Mouse (Mus musculus) cerebellum, adult 11-12 months (tissue): ENCODE measurements around the gene Spice1.

Source experiments
- DNase-seq: peaks from one replicate; pipeline ENCODE4 v3.0.0; 2022

The Spice1 gene

GRCm38 (mm10) chr16:44347071-44347901 is at the start of gene Spice1:
Gene Spice1, plus strand, starts transcription at chr16:44347121.
- peak; percentile 90 for DNase-seq

- no peak for DNase-seq
These were observed 47.4 kb upstream of the Spice1 start for GRCm38 (mm10) chr16:44299438-44300093.

- DNase-seq, result no peak
These were observed 44.6 kb upstream of the Spice1 start for GRCm38 (mm10) chr16:44302126-44302892.

- no peak for DNase-seq
These were observed 43.1 kb upstream of the Spice1 start for GRCm38 (mm10) chr16:44303822-44304221.

- DNase-seq, result no peak
These were observed 41.3 kb upstream of the Spice1 start for GRCm38 (mm10) chr16:44305606-44306005.

- no peak for DNase-seq
These were observed 33.5 kb upstream of the Spice1 start for GRCm38 (mm10) chr16:44313422-44313821.

GRCm38 (mm10) chr16:44316350-44316749 is 30.6 kb upstream of the Spice1 start:
- DNase-seq, result no peak

- no peak for DNase-seq
These were observed 26.7 kb upstream of the Spice1 start for GRCm38 (mm10) chr16:44320232-44320631.

- no peak for DNase-seq
These were observed 18.3 kb upstream of the Spice1 start for GRCm38 (mm10) chr16:44328644-44329043.

- peak; percentile 35 for DNase-seq
These were observed 16.3 kb upstream of the Spice1 start for GRCm38 (mm10) chr16:44330657-44331056.

- DNase-seq, result peak; percentile 56
These were observed 15.8 kb upstream of the Spice1 start for GRCm38 (mm10) chr16:44331154-44331553.

- no peak for DNase-seq
These were observed 15.3 kb upstream of the Spice1 start for GRCm38 (mm10) chr16:44331671-44331994.

- peak; percentile 58 for DNase-seq
These were observed 14.7 kb upstream of the Spice1 start for GRCm38 (mm10) chr16:44331995-44332860.

GRCm38 (mm10) chr16:44332861-44333284 is 14.0 kb upstream of the Spice1 start, which contains the start of gene Sidt1:
Gene Sidt1, minus strand, starts transcription at chr16:44333196.
- peak; percentile 75 for DNase-seq

GRCm38 (mm10) chr16:44337541-44337940 is 9.4 kb upstream of the Spice1 start:
- no peak for DNase-seq

GRCm38 (mm10) chr16:44349801-44350397 is 3.0 kb downstream of the Spice1 start:
- DNase-seq, result no peak

- DNase-seq, result no peak
These were observed 9.4 kb downstream of the Spice1 start for GRCm38 (mm10) chr16:44356291-44356690.

- DNase-seq, result no peak
These were observed 10.8 kb downstream of the Spice1 start for GRCm38 (mm10) chr16:44357571-44358268.

- DNase-seq, result peak; percentile 32
These were observed 15.3 kb downstream of the Spice1 start for GRCm38 (mm10) chr16:44361921-44362890.

GRCm38 (mm10) chr16:44365522-44365921 is 18.6 kb downstream of the Spice1 start:
- DNase-seq, result no peak
